Mouse (Mus musculus) testis, adult 2 months (tissue): ENCODE results near the gene D330020A13Rik.

Experiments used
- CTCF ChIP-seq: fragments of 200-500 bp; IDR thresholded peaks from 2 replicates; pipeline ENCODE4 v1.5.1; 2012; ENCODE audit warnings: low read depth, mild to moderate bottlenecking, inconsistent platforms, low read length, moderate library complexity; ENCODE audit not compliant: control insufficient read depth, insufficient read depth, insufficient replicate concordance
- POLR2A ChIP-seq: fragments of 200-500 bp; IDR thresholded peaks from 2 replicates; pipeline ENCODE4 v1.6.1; 2012; ENCODE audit warnings: low read depth, mild to moderate bottlenecking, inconsistent platforms, low read length, moderate library complexity; ENCODE audit not compliant: control insufficient read depth

GRCm38 (mm10) chr6:120309787-120310186, 15.6 kb downstream of the D330020A13Rik start:
- no peak for TF ChIP-seq CTCF
- no peak for TF ChIP-seq POLR2A
